Mouse (Mus musculus) limb, embryonic 11.5 days (tissue): ENCODE data around the gene Cd300ld2. TPM values are rescaled to one million over a fixed set of nuclear protein-coding genes. Genes with fewer than 3 reads are reported as not detected.
"Not testable (repeated sequence)": the region's sequence is repeated elsewhere in the genome, so short reads cannot be mapped to it uniquely, and the experiment has no call there.

ENCODE experiments used
- ATAC-seq: fragments of 200-750 bp; cut with Nextera tagmentation; 2 replicates; pipeline ENCODE4 v1.8.0; 2017; ENCODE audit warnings: low read depth; ENCODE audit not compliant: insufficient number of reproducible peaks, low FRiP score, low TSS enrichment
- DNase-seq: peaks from one replicate; pipeline ENCODE4 v3.0.0-alpha.2; 2015; ENCODE audit warnings: low spot score
- H3K27ac ChIP-seq: fragments of 300-500 bp; sonication (generic); replicated peaks from 2 replicates; pipeline ENCODE4 v1.5.1; 2014; ENCODE audit warnings: low read depth, mild to moderate bottlenecking, low read length
- H3K27me3 ChIP-seq: fragments of 300-500 bp; sonication (generic); 2 replicates; pipeline ENCODE4 v1.6.1; 2014; ENCODE audit warnings: mild to moderate bottlenecking, low read length, mixed read lengths; ENCODE audit not compliant: control insufficient read depth, insufficient read depth
- H3K36me3 ChIP-seq: fragments of 300-500 bp; sonication (generic); 2 replicates; pipeline ENCODE4 v1.6.1; 2014; ENCODE audit warnings: mild to moderate bottlenecking, low read length, moderate library complexity, mixed read lengths; ENCODE audit not compliant: control insufficient read depth, insufficient read depth
- H3K4me1 ChIP-seq: fragments of 300-500 bp; sonication (generic); 2 replicates; pipeline ENCODE4 v1.6.1; 2014; ENCODE audit warnings: low read length, mixed read lengths; ENCODE audit not compliant: control insufficient read depth, insufficient read depth
- H3K4me2 ChIP-seq: fragments of 300-500 bp; sonication (generic); 2 replicates; pipeline ENCODE4 v1.6.1; 2014; ENCODE audit warnings: low read depth, mild to moderate bottlenecking, moderate library complexity; ENCODE audit not compliant: severe bottlenecking
- H3K4me3 ChIP-seq: fragments of 300-500 bp; sonication (generic); 2 replicates; pipeline ENCODE4 v1.5.1; 2014; ENCODE audit warnings: low read depth, low read length
- H3K9ac ChIP-seq: fragments of 300-500 bp; sonication (generic); 2 replicates; pipeline ENCODE4 v1.6.1; 2014; ENCODE audit warnings: mild to moderate bottlenecking, low read length
- H3K9me3 ChIP-seq: fragments of 300-500 bp; sonication (generic); 2 replicates; pipeline ENCODE4 v1.6.1; 2016; ENCODE audit warnings: low read length; ENCODE audit not compliant: control insufficient read depth
- WGBS: fragments of 180-500 bp; shearing (Covaris S2); extraction: QIAGEN DNeasy Blood & Tissue Kit; methylation state at CpG from one replicate; pipeline ENCODE4 v1.1.7; 2014; 5-methylcytosine and 5-hydroxymethylcytosine counted together
- polyA plus RNA-seq: library from polyadenylated mRNA; unstranded; fragments of >200 nt; fragmentation: Nextera tagmentation; extraction: Ambion mirVana; gene quantifications from 2 replicates; pipeline ENCODE4 v1.2.1, GENCODE M21; 2014

The Cd300ld2 gene
- polyA plus RNA-seq, 1 experiment from 2014 or later, result not detected

GRCm38 (mm10) chr11:115037669-115038068 lies 21.7 kb upstream of the Cd300ld2 start, which contains the start of gene Cd300ld5:
Gene Cd300ld5 (minus strand): TSS chr11:115037769.
- not testable (repeated sequence) for H3K9me3 ChIP-seq, H3K27ac ChIP-seq, H3K27me3 ChIP-seq, H3K36me3 ChIP-seq, H3K9ac ChIP-seq, H3K4me1 ChIP-seq, DNase-seq, ATAC-seq, H3K4me3 ChIP-seq, H3K4me2 ChIP-seq
- WGBS, result no CpG with 5 or more reads among the region's 6 CpGs

- no CpG with 5 or more reads among the region's 6 CpGs for WGBS
- not testable (repeated sequence) for H3K4me1 ChIP-seq, H3K27ac ChIP-seq
Observed at GRCm38 (mm10) chr11:115026912-115027311, 10.9 kb upstream of the Cd300ld2 start, which contains the start of gene Cd300ld4. Gene Cd300ld4 (minus strand): TSS chr11:115027012.

GRCm38 (mm10) chr11:115004070-115004469 lies 11.9 kb downstream of the Cd300ld2 start:
- H3K27me3 ChIP-seq, result no peaks in the 10 kb centered on the region

More at GRCm38 (mm10) chr11:115026912-115027311, 10.9 kb upstream of the Cd300ld2 start, which contains the start of gene Cd300ld4:
- not testable (repeated sequence) for H3K4me2 ChIP-seq, H3K27me3 ChIP-seq, H3K36me3 ChIP-seq, H3K9ac ChIP-seq, H3K4me3 ChIP-seq, H3K9me3 ChIP-seq, ATAC-seq, DNase-seq

GRCm38 (mm10) chr11:115001474-115002040 lies 14.4 kb downstream of the Cd300ld2 start, which contains the start of gene Cd300c2:
Gene Cd300c2 (minus strand): TSS chr11:115001880.
- H3K9ac ChIP-seq, result no peak within 1 kb of the TSS
- DNase-seq, result no peak
- ATAC-seq, result no peak
- no peaks in the 10 kb centered on the region for H3K4me1 ChIP-seq
- no peak within 1 kb of the TSS for H3K4me3 ChIP-seq
- no peaks in the 10 kb centered on the region for H3K36me3 ChIP-seq
- no peaks in the 10 kb centered on the region for H3K9me3 ChIP-seq
- WGBS, result 80% methylated on average over 7 of the region's 7 CpGs
- no peak within 1 kb of the TSS for H3K27ac ChIP-seq
- no peak within 1 kb of the TSS for H3K4me2 ChIP-seq
- no peaks in the 10 kb centered on the region for H3K27me3 ChIP-seq

More at GRCm38 (mm10) chr11:115004070-115004469, 11.9 kb downstream of the Cd300ld2 start:
- WGBS, result 82% methylated on average over 5 of the region's 5 CpGs
- H3K4me1 ChIP-seq, result no peaks in the 10 kb centered on the region
- H3K4me2 ChIP-seq, result no peak overlapping the region
- no peaks in the 10 kb centered on the region for H3K9me3 ChIP-seq
- H3K4me3 ChIP-seq, result no peak overlapping the region
- H3K27ac ChIP-seq, result no peak overlapping the region
- H3K9ac ChIP-seq, result no peak overlapping the region
- ATAC-seq, result no peak
- H3K36me3 ChIP-seq, result no peaks in the 10 kb centered on the region
- DNase-seq, result no peak

GRCm38 (mm10) chr11:114989793-114990192 lies 26.2 kb downstream of the Cd300ld2 start, which contains the start of gene Cd300ld:
Gene Cd300ld (minus strand): TSS chr11:114989922.
- WGBS, result 75% methylated on average over 4 of the region's 4 CpGs
- no peaks in the 10 kb centered on the region for H3K4me1 ChIP-seq
- no peaks in the 10 kb centered on the region for H3K36me3 ChIP-seq
- no peak for ATAC-seq
- no peak within 1 kb of the TSS for H3K27ac ChIP-seq
- no peak within 1 kb of the TSS for H3K9ac ChIP-seq
- H3K4me2 ChIP-seq, result no peak within 1 kb of the TSS
- H3K27me3 ChIP-seq, result no peaks in the 10 kb centered on the region
- H3K9me3 ChIP-seq, result no peaks in the 10 kb centered on the region
- DNase-seq, result no peak
- H3K4me3 ChIP-seq, result no peak within 1 kb of the TSS

- Histone ChIP-seq H3K27ac (no peak overlapping the region), H3K4me1 (no peaks in the 10 kb centered on the region), H3K4me3 (no peak overlapping the region), H3K27me3 (no peaks in the 10 kb centered on the region), H3K36me3 (no peaks in the 10 kb centered on the region), H3K9me3 (peaks cover 4% of the 10 kb centered on the region; the same call in 1 of the 2 replicates), H3K9ac (no peak overlapping the region), H3K4me2 (no peak overlapping the region)
- ATAC-seq (no peak), DNase-seq (no peak)
- whole genome bisulfite sequencing, result 89% methylated on average over 4 of the region's 4 CpGs
Observed at GRCm38 (mm10) chr11:114981866-114982265, 34.1 kb downstream of the Cd300ld2 start.

- no peak for DNase-seq
- WGBS, result 86% methylated on average over 10 of the region's 10 CpGs
- H3K36me3 ChIP-seq, result no peaks in the 10 kb centered on the region
Observed at GRCm38 (mm10) chr11:114972726-114973125, 43.3 kb downstream of the Cd300ld2 start.

GRCm38 (mm10) chr11:114968752-114969207 lies 47.2 kb downstream of the Cd300ld2 start, which contains the start of gene Cd300c:
Gene Cd300c (minus strand): TSS chr11:114969157.
- Histone ChIP-seq H3K27me3 (no peaks in the 10 kb centered on the region), H3K9me3 (no peaks in the 10 kb centered on the region), H3K9ac (no peak within 1 kb of the TSS), H3K4me3 (no peak within 1 kb of the TSS), H3K4me2 (no peak within 1 kb of the TSS; the same call in 1 of the 2 replicates), H3K36me3 (no peaks in the 10 kb centered on the region), H3K27ac (no peak within 1 kb of the TSS), H3K4me1 (no peaks in the 10 kb centered on the region)
- DNase-seq (no peak), ATAC-seq (no peak)
- WGBS, result 84% methylated on average over 9 of the region's 9 CpGs

More at GRCm38 (mm10) chr11:114972726-114973125, 43.3 kb downstream of the Cd300ld2 start:
- no peak overlapping the region for H3K27ac ChIP-seq
- ATAC-seq, result no peak
- no peak overlapping the region for H3K4me2 ChIP-seq
- H3K4me3 ChIP-seq, result no peak overlapping the region
- no peaks in the 10 kb centered on the region for H3K4me1 ChIP-seq
- H3K9ac ChIP-seq, result no peak overlapping the region
- no peaks in the 10 kb centered on the region for H3K27me3 ChIP-seq
- no peaks in the 10 kb centered on the region for H3K9me3 ChIP-seq
